Mouse (Mus musculus) retina, postnatal 1 day (tissue): ENCODE results near the gene Cma2.
"Not testable (repeated sequence)": the region's sequence is repeated elsewhere in the genome, so short reads cannot be mapped to it uniquely, and the experiment has no call there.

ENCODE experiments used
- DNase-seq: peaks from one replicate; pipeline ENCODE4 v3.0.0-alpha.2; 2012

Cma2 gene

DNA sequence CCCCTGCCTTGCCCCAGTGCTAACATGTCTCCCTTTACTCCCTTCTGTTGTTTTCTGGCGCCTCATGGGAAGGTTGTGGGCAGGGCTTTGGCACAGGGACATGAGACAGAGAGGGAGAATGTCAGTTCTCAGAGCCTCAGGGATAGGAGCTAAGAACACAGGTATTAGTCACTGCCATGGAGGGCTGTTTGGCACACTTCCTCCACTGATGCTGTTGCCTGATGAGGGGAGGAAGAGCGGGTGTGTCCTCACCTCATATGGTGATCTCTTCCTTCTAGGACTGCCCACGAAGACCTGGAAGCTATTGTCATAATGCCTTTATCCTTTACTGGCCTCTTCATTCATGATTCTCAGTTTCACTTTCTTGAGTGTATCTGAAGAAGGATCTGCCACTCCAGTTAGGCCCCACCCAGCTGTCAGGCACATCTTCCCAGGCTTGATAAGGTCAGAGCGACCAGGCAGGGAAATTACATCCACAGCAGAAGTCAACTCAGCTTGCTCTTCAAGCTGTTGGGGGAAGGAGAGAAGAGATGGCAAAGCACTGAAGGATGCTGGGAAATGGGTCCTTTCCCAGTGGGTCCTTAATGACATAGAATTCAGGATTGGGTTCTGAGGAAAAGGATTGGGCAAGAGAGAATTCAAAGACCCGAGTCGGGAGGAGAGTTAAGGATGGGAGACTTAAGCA is at the start of gene Cma2:
Gene Cma2, plus strand, starts transcription at position 635 of the 685 bp plus-strand sequence.
- no peak for DNase-seq

DNA sequence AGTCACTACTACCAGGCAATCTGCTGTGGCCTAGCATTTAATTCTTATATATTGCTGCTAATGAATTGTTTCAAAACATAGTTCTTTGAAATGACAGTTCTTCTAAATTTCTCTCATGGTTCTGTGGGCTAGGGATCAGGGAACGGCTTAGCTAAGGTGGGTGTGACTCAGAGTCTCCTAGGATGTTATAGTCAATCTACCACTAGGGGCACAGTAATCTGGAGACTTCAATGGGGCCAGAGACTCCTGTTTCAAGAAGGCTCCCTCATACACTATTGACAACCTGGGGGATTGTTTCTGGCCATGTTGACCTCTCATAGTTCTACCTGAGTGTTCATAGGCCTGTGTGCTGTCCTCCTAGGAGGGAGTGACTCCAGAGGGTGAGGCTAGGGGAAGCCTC is 45.3 kb upstream of the Cma2 start:
- peak; percentile 21 for DNase-seq

DNA sequence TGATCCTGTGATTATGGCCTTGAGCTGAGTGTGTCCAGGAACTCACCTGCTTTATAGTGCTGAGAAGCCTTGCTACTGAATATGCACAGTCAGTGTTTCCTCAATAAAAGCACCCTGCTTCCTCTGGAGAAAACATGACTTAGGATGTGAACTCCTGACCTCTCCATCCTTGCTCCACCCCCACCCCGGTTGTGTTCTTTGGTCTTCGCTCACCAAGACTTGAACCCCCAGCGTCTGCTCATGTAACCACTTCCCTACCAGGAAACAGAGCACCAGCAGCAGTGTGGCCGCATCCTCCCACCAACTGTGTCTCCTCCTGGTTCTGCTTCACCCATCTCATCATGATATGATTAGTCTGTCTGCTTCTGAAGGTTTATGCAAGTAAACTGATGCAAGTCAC is 37.4 kb upstream of the Cma2 start:
- DNase-seq, result no peak

DNA sequence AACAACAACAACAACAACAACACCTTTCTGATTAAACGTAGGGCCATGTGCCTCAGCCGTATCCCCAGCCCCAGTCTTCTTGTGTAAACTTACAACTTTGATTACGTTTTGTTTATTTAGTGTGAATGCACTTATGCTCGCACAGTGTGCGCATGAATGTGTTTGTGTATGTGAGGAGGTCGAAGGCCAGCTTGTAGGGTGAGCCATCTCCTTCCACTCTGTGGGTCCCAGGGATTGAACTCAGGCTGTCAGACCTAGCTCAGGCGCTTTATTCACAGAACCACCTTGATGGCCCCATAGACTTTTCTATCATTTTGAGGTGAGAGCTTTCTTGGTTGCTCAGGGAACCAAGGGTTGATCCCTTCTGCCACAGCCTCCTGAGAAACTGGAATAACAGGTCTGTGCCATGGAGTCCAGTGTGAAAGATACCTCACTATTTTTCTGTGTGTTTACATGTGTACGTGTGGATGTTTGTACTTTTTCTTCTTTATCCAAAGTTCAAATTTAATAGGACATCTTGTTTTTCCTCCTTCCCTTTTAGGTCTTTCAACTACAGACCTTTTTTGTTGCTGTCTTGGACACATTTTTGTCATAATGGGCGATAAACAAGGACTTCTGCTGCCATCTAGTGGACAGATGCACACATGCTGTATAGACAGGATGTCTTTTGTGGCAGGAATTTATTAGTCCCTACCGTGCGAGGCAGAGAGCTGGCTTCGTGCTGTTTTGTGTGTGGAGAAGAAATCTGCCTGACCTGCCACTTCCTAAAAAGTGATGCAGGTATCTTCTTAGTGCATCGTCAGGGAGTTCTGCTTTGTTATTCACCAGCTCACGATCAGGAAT is 32.3 kb upstream of the Cma2 start:
- peak; percentile 93 for DNase-seq

DNA sequence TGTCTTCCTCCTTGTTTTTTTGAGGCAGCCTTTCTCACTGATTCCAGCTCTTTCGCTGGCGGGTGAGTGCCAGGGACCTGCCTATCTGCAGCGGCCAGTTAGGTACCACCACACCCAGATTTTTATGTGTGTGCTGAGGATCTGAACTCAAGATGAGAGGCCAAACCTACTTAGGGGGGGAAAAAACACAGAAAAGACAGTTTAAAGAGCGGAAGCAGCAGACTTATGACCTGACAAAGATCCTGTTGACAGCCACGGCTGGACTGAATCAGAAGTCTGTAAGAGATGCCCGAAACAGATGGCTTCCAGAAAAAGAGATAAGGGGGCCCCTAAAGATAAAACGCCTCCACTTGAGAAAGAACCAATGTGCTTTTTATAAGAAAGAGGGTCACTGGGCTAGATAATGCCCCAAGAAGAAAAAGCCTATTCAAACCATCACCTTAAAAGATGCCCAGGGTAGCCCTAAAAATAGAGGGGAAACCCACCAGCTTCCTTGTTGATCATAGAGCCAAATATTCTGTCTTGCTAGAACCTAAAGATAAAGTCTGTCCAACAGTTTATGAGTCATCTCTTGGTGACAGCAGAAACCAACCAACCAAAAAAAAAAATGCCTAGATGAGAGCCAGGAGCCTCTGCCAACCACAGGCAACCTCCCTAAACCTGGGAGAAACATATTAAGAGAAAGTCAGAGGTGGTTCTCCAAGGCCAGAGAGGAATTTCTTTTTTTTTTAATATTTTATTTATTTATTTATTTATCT is 28.1 kb upstream of the Cma2 start:
- DNase-seq, result no peak

DNA sequence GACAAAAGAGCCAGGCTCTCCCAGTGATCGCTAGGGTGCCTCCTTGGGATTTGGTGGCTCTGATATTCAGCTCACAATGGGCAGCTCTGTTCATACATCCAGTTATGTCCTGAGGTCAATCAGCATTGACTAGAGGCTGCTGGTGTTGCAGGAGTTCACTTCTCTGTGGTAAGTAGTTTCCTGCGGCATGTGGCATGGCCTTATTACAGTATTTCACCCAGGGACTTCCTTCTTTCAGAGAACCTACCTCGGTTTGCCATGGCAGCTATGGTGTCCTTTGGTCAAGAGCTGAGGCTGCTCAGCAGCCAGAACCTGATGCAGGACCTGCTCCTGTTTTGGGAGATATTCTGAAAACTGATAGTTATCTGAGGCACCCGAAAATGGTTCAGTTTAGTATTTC is 23.9 kb upstream of the Cma2 start:
- no peak for DNase-seq

DNA sequence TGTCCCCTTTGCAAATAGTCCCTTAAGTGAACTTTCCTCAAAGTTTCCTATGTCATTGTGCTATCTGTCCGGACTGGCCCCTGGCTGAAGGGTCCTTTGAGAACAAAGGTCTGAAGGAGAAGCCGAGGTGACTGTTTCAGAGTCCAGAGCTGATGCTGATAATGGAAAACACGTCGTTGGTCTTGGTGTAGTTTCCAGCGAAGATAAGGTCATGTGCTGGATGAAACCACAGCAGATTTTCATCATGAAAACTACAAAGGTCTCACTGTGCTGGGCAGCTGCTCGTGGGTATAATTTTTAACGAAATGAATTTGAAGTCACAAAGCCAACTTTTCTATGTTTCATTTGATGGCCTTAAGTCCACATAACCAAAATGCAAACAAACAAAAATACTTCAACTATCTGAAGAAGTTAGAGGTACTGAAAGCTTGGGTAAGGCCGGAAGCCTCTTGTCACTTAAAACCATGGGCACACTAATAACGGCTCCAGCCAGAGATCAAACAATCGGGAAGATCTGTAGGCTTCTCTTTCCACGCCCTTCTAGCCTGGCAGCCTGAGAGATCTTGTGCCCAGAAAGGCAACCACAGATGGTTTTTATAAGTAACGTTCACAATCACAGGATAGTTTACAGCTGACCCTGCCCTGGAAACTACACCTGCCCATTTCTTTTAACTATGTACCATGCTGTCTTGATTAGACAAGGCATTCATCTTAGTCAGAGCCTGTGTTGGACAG is 21.4 kb upstream of the Cma2 start:
- no peak for DNase-seq

DNA sequence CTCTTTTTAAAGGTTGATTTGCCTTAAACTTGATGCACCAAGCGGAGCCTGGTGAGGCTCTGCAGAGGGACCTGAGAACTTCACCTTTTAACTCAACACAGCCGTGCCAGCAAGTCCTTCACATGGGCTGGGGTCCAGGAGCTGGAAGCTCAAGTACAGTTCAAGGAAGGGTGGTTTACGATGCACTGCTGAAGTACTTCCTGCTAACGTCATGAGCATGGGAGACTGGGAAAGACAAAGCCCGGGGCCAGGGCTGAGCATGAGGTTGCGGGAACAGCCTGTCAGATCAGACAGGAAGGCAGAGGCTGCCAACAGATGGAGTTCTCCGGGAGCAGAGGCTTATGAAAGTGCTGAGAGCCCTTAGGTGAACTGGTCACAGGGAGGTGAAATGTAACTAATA is 17.2 kb upstream of the Cma2 start:
- peak; percentile 48 for DNase-seq

DNA sequence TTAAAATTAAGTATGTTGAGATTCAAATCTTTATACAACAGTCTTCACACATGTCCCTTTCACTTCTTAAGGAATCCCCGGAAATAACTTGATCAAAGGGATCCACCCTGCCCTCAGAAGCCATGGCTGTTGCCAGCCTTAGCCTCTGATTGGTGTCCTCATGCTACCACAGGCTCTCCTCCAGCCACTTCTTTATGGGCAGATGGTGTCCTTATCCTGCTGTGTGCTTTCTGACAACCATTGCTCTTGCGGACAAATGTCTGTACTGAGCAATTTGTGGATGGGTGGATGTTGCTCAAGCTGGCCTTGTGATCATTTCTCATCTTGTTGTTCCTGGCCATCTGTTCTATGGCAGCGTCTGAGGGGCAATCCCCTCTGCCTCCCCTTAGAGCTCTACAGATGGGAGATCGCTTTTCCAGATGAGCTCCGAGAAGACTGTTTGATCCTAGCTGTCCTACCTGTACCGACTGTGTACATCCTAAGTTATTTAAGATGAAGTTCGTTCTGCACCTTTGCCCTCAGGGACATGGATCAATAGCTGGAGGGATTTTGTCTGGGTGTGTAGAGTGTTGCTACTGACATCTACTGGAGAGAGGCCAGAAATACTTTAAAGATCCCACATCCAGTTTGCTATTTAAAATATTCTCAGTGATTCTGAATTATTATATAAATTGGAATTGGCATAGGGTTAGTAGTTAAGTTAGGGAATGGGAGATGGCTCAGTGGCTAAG is 10.5 kb upstream of the Cma2 start:
- peak; percentile 18 for DNase-seq

DNA sequence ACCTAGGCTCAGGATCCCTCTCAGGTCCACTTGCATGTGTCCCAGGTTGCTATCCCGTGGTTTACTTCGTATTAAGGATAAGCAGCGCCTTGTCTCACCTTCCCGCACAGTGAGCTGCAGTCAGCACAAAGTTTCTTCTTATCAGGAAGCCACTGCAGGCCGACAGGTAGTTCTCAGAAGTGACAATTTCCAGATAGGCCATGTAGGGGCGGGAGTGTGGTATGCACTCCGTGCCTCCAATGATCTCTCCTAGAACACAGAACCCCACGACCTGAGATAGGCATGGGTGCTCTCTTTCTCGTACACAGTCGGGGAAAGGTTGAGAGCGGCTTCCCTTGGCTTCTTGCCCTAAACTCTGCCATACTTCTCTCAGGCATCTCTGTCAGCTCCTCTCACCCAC is 7.2 kb upstream of the Cma2 start:
- DNase-seq, result no peak

DNA sequence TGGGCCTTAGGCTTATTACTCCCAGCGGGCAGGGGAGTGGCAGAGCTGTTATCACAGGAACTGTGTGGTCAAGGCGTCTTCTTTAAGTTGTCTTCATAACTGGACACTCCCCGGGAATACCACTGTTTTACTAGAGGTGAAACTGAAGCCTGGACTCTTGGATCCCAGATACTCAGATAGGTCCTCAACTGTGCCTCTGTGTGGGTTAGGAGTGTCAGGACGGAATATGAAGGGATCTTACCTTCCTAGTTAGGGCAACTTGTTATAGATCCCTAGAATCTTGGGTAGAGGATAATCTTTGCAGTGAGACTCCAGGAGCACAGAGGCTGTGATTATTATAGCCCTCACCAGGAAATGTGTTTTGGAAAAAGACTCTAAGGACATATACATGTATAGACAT is 6.2 kb upstream of the Cma2 start, which contains the start of gene Cma1:
Gene Cma1, minus strand, starts transcription at position 101 of the 400 bp plus-strand sequence.
- no peak for DNase-seq

DNA sequence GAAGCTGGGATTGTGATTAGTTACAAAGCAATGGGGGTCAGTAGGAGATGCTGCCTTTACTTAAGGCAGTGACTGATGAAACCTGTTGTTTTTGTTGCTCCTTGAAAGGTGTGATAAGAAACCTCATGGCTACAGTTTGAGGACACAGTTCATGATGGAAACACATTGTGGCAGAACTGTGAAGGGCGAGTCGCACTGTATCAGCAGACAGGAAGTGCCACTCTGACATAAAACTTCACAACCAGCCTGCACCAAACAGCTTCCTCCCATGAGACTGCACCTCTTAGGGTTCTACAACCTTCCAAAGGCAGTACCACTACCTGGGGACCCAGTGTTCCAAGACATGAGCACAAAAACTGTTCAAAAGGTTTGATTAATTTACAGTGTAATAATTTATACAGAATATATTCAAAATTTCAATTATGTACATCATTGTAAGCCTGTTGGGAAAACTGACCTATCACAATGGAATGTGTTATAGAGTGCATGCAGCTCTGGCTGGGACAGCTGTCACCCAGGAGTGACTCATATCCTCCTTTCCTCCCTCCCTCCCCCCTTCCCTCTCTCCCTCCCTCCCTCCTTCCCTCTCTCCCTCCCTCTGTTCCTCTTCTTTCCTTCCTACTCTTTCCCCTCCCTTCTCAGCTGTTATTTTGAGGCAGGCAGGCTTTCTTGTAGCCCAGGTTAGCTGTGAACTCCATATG is 4.4 kb upstream of the Cma2 start:
- no peak for DNase-seq

DNA sequence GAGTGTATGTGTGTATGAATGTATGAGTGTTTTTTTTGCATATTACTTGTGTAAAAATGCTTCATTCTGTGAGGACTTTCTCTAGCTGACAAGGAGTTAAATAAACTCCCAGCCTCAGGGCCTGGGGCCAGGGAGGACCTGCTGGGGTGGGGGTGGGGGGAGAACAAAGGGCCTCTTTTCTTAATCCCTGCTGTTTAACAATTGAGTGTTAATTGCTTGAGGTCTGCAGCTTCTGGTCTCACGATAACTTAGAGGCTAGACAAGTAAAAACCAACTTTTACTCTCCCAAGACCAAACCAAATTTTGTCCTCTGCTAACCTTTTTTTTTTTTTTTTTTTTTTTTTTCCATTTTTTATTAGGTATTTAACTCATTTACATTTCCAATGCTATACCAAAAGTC is 12.5 kb downstream of the Cma2 start:
- DNase-seq, result peak; percentile 82

DNA sequence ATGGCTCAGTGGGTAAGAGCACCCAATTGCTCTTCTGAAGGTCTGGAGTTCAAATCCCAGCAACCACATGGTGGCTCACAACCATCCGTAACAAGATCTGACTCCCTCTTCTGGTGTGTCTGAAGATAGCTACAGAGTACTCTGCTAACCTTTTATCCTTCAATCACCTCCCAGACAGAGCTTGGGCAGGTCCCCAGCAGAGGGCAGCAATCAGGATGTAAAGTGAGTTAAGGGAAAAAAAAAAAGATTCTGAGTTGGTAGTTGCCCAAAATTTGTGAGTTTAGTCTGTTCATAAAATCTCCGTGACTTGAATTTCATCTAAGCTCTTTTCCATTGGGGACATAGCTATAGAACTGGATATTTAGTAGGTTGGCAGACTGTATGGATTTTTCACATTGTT is 13.1 kb downstream of the Cma2 start:
- DNase-seq, result peak; percentile 53

DNA sequence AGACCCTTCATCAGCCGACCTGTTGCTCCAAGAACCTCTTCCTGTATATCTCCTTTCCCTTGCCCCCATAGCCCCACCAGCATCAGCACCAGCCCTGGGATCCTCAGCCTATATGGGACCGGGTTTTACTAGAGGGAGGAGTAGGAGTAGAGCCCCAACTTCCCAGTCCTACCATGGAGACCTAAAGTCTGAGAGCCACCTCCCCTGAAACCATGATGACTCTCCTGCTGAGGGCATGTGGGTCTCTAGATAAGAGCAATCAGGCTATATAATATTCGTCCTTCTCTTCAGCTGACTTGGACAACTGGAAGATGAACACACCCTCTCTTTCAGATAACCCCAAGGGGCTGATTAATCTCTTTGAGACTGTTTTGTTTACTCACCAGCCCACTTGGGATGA is 36.7 kb downstream of the Cma2 start:
- not testable (repeated sequence) for DNase-seq

DNA sequence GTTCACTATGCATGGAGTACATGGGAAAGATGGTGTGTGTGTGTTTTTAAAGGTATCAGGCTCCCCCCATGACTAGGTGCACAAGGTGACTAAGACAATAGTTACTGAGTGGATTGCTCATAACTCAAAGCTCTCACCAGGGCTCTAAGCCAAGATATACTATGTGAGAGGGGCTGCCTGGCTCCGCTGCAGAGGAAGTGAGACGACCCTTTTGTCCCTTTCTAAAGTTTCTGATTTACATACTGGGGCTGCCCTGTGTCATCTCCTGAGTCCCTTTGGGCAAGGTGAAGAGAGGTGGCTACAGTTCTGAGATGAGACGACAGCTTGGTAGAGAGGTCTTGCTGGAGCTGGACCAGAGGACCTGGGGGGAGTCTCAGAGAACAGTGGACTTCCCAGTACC is 62.4 kb downstream of the Cma2 start:
- DNase-seq, result no peak

DNA sequence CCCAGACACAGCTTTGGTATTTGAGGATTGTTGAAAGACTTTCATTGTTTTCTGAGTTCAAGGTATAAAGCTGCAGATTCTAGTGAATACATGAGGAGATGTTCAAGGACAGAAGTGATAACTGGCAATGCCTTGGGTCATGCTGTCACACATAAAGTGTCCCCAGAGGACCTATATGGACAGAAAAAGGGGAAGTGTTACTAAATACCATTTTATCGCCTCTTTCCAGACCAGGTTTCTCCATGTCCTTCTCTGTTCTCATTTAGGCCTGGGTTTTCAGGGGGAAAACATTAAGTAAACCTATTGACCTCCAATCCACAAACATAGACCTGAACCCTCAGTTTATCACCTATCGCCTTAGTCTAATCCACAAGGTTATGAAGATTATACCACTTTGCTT is 63.1 kb downstream of the Cma2 start:
- DNase-seq, result no peak

DNA sequence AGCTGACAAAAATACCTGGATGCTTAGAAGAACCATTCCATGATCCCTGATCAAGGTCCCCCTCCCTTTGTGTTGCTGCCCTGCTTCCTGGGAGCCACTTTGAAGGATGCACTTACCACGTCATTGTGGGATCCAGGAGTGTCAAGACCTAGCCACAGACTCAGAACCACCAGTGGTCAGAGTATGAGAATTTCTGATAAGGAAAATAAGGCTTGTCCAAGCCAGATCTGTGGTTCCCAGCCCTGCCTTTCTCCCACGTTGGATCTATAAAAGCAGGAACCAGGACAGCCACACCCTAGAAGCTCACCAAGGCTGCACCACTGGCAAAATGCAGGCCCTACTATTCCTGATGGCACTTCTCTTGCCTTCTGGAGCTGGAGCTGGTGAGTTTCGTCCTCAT is 66.9 kb downstream of the Cma2 start, which contains the start of gene Mcpt1:
Gene Mcpt1, plus strand, starts transcription at position 301 of the 400 bp plus-strand sequence.
- DNase-seq, result not testable (repeated sequence)

DNA sequence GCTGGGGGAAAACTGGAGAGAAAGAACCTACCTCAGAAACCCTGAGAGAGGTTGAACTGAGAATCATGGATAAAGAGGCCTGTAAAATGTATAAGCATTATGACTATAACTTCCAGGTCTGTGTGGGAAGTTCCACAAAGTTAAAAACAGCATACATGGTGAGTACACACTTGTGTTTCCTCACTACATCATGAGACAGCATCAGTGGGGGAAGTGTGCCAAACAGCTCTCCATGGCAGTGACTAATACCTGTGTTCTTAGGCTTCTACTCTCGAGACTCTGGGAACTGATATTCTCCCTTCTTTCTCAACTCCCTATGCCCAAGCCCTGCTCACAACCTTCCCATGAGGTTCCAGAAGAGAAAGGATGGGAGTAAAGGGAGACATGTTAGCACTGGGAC is 68.7 kb downstream of the Cma2 start:
- no peak for DNase-seq

DNA sequence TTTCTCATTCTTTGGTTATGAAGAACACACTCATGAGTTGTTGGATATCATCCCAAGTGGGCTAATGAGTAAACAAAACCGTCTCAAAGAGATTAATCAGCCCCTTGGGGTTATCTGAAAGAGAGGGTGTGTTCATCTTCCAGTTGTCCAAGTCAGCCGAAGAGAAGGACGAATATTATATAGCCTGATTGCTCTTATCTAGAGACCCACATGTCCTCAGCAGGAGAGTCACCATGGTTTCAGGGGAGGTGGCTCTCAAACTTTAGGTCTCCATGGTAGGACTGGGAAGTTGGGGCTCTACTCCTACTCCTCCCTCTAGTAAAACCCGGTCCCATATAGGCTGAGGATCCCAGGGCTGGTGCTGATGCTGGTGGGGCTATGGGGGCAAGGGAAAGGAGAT is 70.5 kb downstream of the Cma2 start:
- not testable (repeated sequence) for DNase-seq
